Mouse (Mus musculus) G1E (cell line): ENCODE data around the gene 2610301B20Rik. TPM values are rescaled to one million over a fixed set of nuclear protein-coding genes. Genes with fewer than 3 reads are reported as not detected.

Experiments used
- ATAC-seq: 2 replicates; pipeline ENCODE4 v1.8.0; 2016; ENCODE audit warnings: mild to moderate bottlenecking; ENCODE audit not compliant: insufficient number of reproducible peaks, poor library complexity, low FRiP score, severe bottlenecking; ENCODE audit errors: extremely low read depth
- DNase-seq: peaks from one replicate; pipeline ENCODE4 v3.0.0; 2012; ENCODE audit warnings: low spot score
- H3K27me3 ChIP-seq: 2 replicates; pipeline ENCODE4 v1.6.1; 2012; ENCODE audit warnings: mild to moderate bottlenecking, low read length, inconsistent platforms; ENCODE audit not compliant: insufficient read depth
- H3K36me3 ChIP-seq: replicated peaks from 2 replicates; pipeline ENCODE3; 2012; ENCODE audit warnings: mild to moderate bottlenecking, inconsistent platforms
- H3K4me1 ChIP-seq: 2 replicates; pipeline ENCODE4 v1.6.1; 2012; ENCODE audit warnings: low read depth, low read length, inconsistent platforms, mixed read lengths; ENCODE audit not compliant: insufficient read depth
- H3K4me3 ChIP-seq: 2 replicates; pipeline ENCODE4 v1.5.1; 2012; ENCODE audit warnings: low read depth, mild to moderate bottlenecking, inconsistent platforms, low read length, moderate library complexity, mixed read lengths
- H3K9me3 ChIP-seq: replicated peaks from 2 replicates; pipeline ENCODE4 v1.6.1; 2012; ENCODE audit warnings: inconsistent platforms
- CTCF ChIP-seq: IDR thresholded peaks from 2 replicates; pipeline ENCODE4 v1.5.1; 2012; ENCODE audit warnings: low read depth, low read length, inconsistent platforms, mixed read lengths
- GATA1 ChIP-seq: IDR thresholded peaks from 2 replicates; pipeline ENCODE4 v1.6.1; 2012; ENCODE audit warnings: borderline replicate concordance, low read length, inconsistent platforms, mixed read lengths
- GATA2 ChIP-seq: IDR thresholded peaks from 2 replicates; pipeline ENCODE4 v1.6.1; 2012; ENCODE audit warnings: low read depth, low read length, inconsistent platforms, borderline replicate concordance
- POLR2AphosphoS5 ChIP-seq: IDR thresholded peaks from 2 replicates; pipeline ENCODE4 v1.6.1; 2012; ENCODE audit warnings: low read depth, low read length, inconsistent platforms; ENCODE audit not compliant: insufficient replicate concordance
- TAL1 ChIP-seq: conservative IDR thresholded peaks from 2 replicates; pipeline ENCODE4 v1.6.1; 2012; ENCODE audit warnings: low read depth, low read length, inconsistent platforms, mixed read lengths
- polyA plus RNA-seq: library from polyadenylated mRNA; stranded (reverse); fragments of >175 nt; gene quantifications from 2 replicates; pipeline ENCODE4 v1.2.3, GENCODE M21; 2012
- total RNA-seq, 2 experiments: library from RNA; stranded (forward) in 1 of 2; stranded (reverse) in 1 of 2; fragments of 200-1000 nt in 1 of 2; fragments of >200 nt in 1 of 2; fragmentation: Nextera tagmentation in 1 of 2; gene quantifications; 2 replicates each; pipeline ENCODE4 v1.2.3; 2014 to 2017

2610301B20Rik gene
- total RNA-seq (2014; fragmentation: Nextera tagmentation) (39.5 and 42.7 TPM in 2 replicates), total RNA-seq (2017) (17.3 and 17.5 TPM in 2 replicates), polyA plus RNA-seq (14.4 and 19.6 TPM in 2 replicates)

DNA sequence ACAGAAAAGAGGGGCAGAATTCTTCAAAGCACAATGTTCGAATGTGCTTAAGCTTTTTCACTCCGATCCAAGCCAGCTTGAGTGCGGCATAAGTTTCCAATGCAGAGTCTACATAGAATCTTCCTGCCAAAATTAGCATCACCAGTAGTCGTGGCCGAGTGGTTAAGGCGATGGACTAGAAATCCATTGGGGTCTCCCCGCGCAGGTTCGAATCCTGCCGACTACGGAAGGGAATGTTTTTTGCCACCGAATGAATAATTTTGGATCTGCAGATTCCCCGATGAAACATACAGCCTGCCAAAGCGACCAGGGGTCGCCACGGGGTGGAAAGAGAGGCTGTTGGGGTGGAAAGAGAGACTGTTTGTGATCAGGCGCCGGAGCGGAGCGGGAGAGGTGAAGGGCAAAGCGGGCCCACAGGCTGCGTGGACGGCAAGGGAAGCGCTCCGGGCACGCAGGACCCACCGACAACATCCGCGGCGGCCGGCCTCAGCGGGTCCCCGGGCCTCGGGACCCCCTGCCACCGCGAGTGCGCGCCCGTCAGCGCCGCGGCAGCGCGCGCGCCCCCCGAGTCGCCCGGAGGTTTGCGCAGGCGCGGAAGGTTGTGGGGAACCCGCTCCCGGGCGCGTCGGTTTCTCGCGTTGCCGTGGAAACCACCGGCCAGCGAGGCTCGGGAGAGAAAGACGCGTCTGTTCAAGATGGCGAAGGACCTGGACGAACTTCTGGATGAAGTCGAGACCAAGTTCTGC, at the start of gene 2610301B20Rik:
Gene 2610301B20Rik, plus strand, starts transcription at position 579 of the 746 bp plus-strand sequence.
- DNase-seq, result peak; percentile 94
- Histone ChIP-seq H3K4me1 (peaks cover 13% of the 10 kb centered on the region), H3K4me3 (peak within 1 kb of the TSS; percentile 82), H3K27me3 (no peaks in the 10 kb centered on the region), H3K9me3 (no peaks in the 10 kb centered on the region), H3K36me3 (peaks cover 7% of the 10 kb centered on the region)
- ATAC-seq, result peak; percentile 43; the same call in 1 of the 2 replicates
- TF ChIP-seq GATA1, result no peak
- TF ChIP-seq TAL1, result no peak
- no peak for TF ChIP-seq CTCF
- no peak for TF ChIP-seq POLR2AphosphoS5
- TF ChIP-seq GATA2, result no peak

DNA sequence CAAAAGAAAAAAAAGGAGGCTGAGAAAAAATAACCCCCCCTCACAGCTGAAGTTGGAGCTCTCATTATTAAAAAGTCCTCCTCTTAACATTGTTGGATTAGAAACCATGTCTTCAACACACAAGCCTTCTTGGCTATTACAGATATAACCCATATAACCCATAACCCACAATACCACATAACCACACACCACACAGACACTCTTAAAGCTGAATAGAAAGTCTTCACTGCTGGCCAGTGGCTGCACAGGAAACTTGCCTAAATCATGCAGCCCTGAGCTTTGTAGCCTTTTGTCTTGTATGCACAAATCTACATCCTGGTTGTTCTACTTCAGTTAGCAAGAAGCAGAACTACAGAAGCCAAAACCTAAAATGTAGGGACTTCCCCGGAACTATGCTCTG, 41.0 kb upstream of the 2610301B20Rik start:
- no peak for TF ChIP-seq TAL1
- no peak for TF ChIP-seq POLR2AphosphoS5
- TF ChIP-seq GATA2, result no peak
- no peak for TF ChIP-seq GATA1
- no peak for TF ChIP-seq CTCF
- H3K36me3 ChIP-seq, result no peaks in the 10 kb centered on the region
- ATAC-seq (no peak), DNase-seq (no peak)
- H3K9me3 ChIP-seq, result no peaks in the 10 kb centered on the region
- H3K4me3 ChIP-seq, result no peak overlapping the region
- H3K27me3 ChIP-seq, result 0 out of 2 replicates have a peak, but pooled peaks cover 4% of the 10 kb centered on the region
- H3K4me1 ChIP-seq, result no peaks in the 10 kb centered on the region

DNA sequence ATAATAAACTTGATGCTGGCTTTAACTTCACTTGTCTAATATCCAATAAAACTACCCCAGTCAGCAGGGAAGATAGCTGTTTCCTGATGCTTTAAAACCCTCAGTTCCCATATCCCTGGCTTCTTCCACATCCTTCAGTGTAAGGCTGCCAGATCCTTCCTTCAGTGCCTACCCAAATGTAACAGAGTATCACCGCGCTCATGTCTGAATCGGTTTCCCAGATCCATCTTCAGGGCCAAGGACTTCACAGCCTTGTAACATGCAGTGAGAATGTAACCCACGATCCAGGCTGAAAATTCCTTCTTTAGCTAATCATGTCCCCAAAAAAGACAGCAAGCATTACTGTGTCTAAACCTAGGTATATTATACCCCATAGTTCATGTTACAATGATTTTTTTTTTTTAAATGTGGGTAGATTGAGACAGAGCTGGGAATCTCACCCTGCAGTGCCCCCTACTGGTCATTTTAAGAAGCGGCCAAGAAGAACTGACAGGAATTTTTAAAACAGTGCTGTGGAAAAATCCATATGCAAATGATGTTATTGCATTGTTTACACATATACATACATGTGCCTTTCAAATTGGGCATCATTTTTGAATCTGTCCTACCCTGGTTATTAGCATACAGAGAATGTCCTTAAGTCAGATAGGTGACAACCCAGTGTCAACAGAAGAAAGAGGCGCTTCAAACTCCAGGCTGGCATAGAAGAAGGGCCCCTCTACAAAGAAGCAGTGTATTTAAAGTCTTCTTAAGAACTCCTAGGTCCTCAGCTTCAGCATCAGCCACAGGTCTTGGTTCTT, 38.8 kb upstream of the 2610301B20Rik start:
- TF ChIP-seq GATA1 (no peak), POLR2AphosphoS5 (no peak), GATA2 (no peak), CTCF (peak; percentile 32; the same call in 1 of the 2 replicates), TAL1 (no peak)
- Histone ChIP-seq H3K4me3 (no peak overlapping the region), H3K9me3 (no peaks in the 10 kb centered on the region), H3K4me1 (no peaks in the 10 kb centered on the region), H3K27me3 (0 out of 2 replicates have a peak, but pooled peaks cover 4% of the 10 kb centered on the region), H3K36me3 (no peaks in the 10 kb centered on the region)
- DNase-seq (no peak), ATAC-seq (no peak)

DNA sequence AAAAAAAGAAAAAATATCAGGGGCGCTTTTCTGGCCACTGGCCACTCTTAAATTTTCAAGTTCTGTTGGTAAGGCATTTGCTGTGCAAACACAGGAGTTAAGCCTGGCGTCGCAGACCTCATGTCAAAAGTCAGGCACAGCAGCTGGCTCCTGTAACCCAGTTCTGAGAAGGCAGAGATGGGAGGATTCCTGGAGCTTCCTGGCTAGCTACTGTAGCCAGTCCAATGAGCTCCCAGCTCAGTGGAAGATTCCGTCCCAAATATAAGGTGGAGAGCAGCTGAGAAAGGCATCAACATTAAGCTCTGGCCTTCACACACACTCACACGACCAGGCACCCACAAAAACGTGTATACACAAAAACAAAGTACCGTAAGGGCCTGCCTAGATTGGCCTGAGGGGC, 28.4 kb upstream of the 2610301B20Rik start:
- Histone ChIP-seq H3K9me3 (no peaks in the 10 kb centered on the region), H3K27me3 (0 out of 2 replicates have a peak, but pooled peaks cover 2% of the 10 kb centered on the region), H3K4me1 (no peaks in the 10 kb centered on the region), H3K4me3 (no peak overlapping the region), H3K36me3 (no peaks in the 10 kb centered on the region)
- TF ChIP-seq POLR2AphosphoS5 (no peak), CTCF (no peak), GATA1 (no peak), GATA2 (no peak), TAL1 (no peak)
- ATAC-seq (no peak), DNase-seq (no peak)

DNA sequence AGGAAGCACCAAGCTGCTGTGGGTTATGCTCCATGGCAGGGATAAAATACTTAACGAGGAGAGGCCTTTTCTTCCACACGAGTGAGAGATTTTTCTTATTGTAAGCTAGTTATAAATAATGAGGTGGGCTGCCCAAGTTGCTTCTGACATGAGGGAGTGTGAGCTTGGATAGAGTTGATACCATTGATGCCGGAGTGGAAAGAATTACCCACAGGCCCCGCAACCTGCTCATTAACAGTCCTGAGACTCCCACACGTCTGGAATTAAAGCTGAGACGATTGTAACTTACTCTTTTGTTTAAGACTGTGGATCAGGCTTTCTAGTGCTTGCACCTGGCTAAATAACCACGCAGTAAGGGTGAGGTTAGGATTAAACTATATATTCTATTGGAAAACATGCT, 24.5 kb upstream of the 2610301B20Rik start:
- no peaks in the 10 kb centered on the region for H3K36me3 ChIP-seq
- H3K4me3 ChIP-seq, result no peak overlapping the region
- TF ChIP-seq CTCF (no peak), TAL1 (no peak), GATA1 (no peak), GATA2 (no peak), POLR2AphosphoS5 (no peak)
- no peaks in the 10 kb centered on the region for H3K4me1 ChIP-seq
- no peak for DNase-seq
- no peaks in the 10 kb centered on the region for H3K9me3 ChIP-seq
- no peaks in the 10 kb centered on the region for H3K27me3 ChIP-seq
- ATAC-seq, result no peak

DNA sequence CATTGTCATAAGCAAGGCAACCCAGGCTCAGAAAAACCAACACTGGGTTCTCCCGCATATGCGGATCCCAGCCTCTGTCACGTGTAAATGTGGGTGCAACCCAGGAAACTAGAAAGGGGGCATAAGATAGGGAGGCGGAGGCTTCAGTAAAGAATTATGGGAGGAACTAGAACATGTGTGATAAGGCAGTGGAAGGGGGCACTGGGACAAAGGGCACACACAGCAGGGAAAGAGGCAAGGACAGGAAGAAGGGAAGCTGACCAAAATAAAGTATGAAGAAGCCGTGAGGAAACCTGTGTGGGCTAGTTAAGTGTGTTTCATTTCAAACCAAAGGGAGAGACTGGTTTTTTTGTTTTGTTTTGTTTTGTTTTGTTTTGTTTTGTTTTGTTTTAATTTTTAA, 23.3 kb upstream of the 2610301B20Rik start:
- TF ChIP-seq GATA2 (no peak), GATA1 (no peak), TAL1 (no peak), POLR2AphosphoS5 (no peak), CTCF (no peak)
- Histone ChIP-seq H3K27me3 (no peaks in the 10 kb centered on the region), H3K4me1 (no peaks in the 10 kb centered on the region), H3K36me3 (no peaks in the 10 kb centered on the region), H3K4me3 (no peak overlapping the region), H3K9me3 (no peaks in the 10 kb centered on the region)
- ATAC-seq (no peak), DNase-seq (no peak)
